Mouse (Mus musculus) limb, embryonic 14.5 days (tissue): ENCODE results near the gene Il4ra. TPM values are rescaled to one million over a fixed set of nuclear protein-coding genes. Genes with fewer than 3 reads are reported as not detected.

Experiments used
- ATAC-seq: fragments of 200-750 bp; cut with Nextera tagmentation; 2 replicates; pipeline ENCODE4 v1.8.0; 2017; ENCODE audit warnings: low read depth, moderate number of reproducible peaks, moderate TSS enrichment; ENCODE audit not compliant: low FRiP score
- DNase-seq: peaks from one replicate; pipeline ENCODE4 v3.0.0-alpha.2; 2015; ENCODE audit warnings: low spot score
- H3K27ac ChIP-seq: fragments of 300-500 bp; sonication (generic); replicated peaks from 2 replicates; pipeline ENCODE4 v1.5.1; 2014; ENCODE audit warnings: low read depth, mild to moderate bottlenecking, low read length, moderate library complexity, mixed read lengths
- H3K27me3 ChIP-seq: fragments of 300-500 bp; sonication (generic); 2 replicates; pipeline ENCODE4 v1.6.1; 2014; ENCODE audit warnings: low read length, mixed read lengths; ENCODE audit not compliant: control insufficient read depth, insufficient read depth
- H3K36me3 ChIP-seq: fragments of 300-500 bp; sonication (generic); 2 replicates; pipeline ENCODE4 v1.6.1; 2014; ENCODE audit warnings: mild to moderate bottlenecking, low read length, moderate library complexity, mixed read lengths; ENCODE audit not compliant: control insufficient read depth, insufficient read depth
- H3K4me1 ChIP-seq: fragments of 300-500 bp; sonication (generic); 2 replicates; pipeline ENCODE4 v1.6.1; 2014; ENCODE audit warnings: antibody characterized with exemption, low read length, mixed read lengths; ENCODE audit not compliant: control insufficient read depth, insufficient read depth
- H3K4me2 ChIP-seq: fragments of 300-500 bp; sonication (generic); replicated peaks from 2 replicates; pipeline ENCODE4 v1.6.1; 2014; ENCODE audit warnings: low read depth, mild to moderate bottlenecking, low read length, moderate library complexity; ENCODE audit not compliant: severe bottlenecking
- H3K4me3 ChIP-seq: fragments of 300-500 bp; sonication (generic); replicated peaks from 2 replicates; pipeline ENCODE4 v1.5.1; 2014; ENCODE audit warnings: low read length
- H3K9ac ChIP-seq: fragments of 300-500 bp; sonication (generic); 2 replicates; pipeline ENCODE4 v1.6.1; 2014; ENCODE audit warnings: mild to moderate bottlenecking, low read depth, low read length, moderate library complexity; ENCODE audit not compliant: severe bottlenecking
- H3K9me3 ChIP-seq: fragments of 300-500 bp; sonication (generic); 2 replicates; pipeline ENCODE4 v1.6.1; 2016; ENCODE audit warnings: low read length; ENCODE audit not compliant: control insufficient read depth
- POLR2A ChIP-seq: fragments of 200-500 bp; IDR thresholded peaks from 2 replicates; pipeline ENCODE4 v1.8.0; 2012; ENCODE audit warnings: inconsistent platforms, mild to moderate bottlenecking, moderate library complexity, borderline replicate concordance; ENCODE audit not compliant: insufficient read depth, insufficient read length; ENCODE audit errors: extremely low read depth
- WGBS: fragments of 180-500 bp; shearing (Covaris S2); extraction: QIAGEN DNeasy Blood & Tissue Kit; methylation state at CpG from one replicate; pipeline ENCODE4 v1.1.7; 2014; 5-methylcytosine and 5-hydroxymethylcytosine counted together
- polyA plus RNA-seq, 2 experiments: library from polyadenylated mRNA; depleted of rRNA in 1 of 2; stranded (reverse) in 1 of 2; unstranded in 1 of 2; fragments of >200 nt; fragmentation: Nextera tagmentation in 1 of 2; extraction: Ambion mirVana in 1 of 2; gene quantifications; 2 replicates each; pipeline versions ENCODE4 v1.2.1 to v1.2.3; 2012 to 2014

Il4ra gene
- polyA plus RNA-seq, 2 experiments: 7.3 to 8.6 TPM

- H3K4me2 ChIP-seq: no peak overlapping the region
- peaks cover 11% of the 10 kb centered on the region for H3K4me1 ChIP-seq
- no peak overlapping the region for H3K9ac ChIP-seq
- no peaks in the 10 kb centered on the region for H3K27me3 ChIP-seq
- no peak for TF ChIP-seq POLR2A
- no peaks in the 10 kb centered on the region for H3K9me3 ChIP-seq
- ATAC-seq: no peak
- no peak overlapping the region for H3K4me3 ChIP-seq
- no peak for DNase-seq
- H3K27ac ChIP-seq: no peak overlapping the region
- H3K36me3 ChIP-seq: no peaks in the 10 kb centered on the region
- WGBS: 66% methylated on average over 3 of the region's 3 CpGs
Measured at GRCm38 (mm10) chr7:125519715-125520114, 32.2 kb upstream of the Il4ra start.

- no peak for TF ChIP-seq POLR2A
- Histone ChIP-seq H3K4me1 (no peaks in the 10 kb centered on the region), H3K4me3 (no peak overlapping the region), H3K27me3 (no peaks in the 10 kb centered on the region), H3K9ac (no peak overlapping the region), H3K9me3 (no peaks in the 10 kb centered on the region), H3K4me2 (no peak overlapping the region), H3K36me3 (no peaks in the 10 kb centered on the region), H3K27ac (no peak overlapping the region)
- DNase-seq: no peak
- 72% methylated on average over 3 of the region's 3 CpGs for WGBS
- ATAC-seq: no peak
Measured at GRCm38 (mm10) chr7:125523051-125523450, 28.9 kb upstream of the Il4ra start.

- H3K4me1 ChIP-seq: no peaks in the 10 kb centered on the region
- TF ChIP-seq POLR2A: no peak
- DNase-seq (no peak), ATAC-seq (no peak)
- no peaks in the 10 kb centered on the region for H3K9me3 ChIP-seq
- no peak overlapping the region for H3K27ac ChIP-seq
- no peaks in the 10 kb centered on the region for H3K36me3 ChIP-seq
- WGBS: 83% methylated on average over 6 of the region's 6 CpGs
- H3K4me3 ChIP-seq: no peak overlapping the region
- H3K4me2 ChIP-seq: no peak overlapping the region
- H3K27me3 ChIP-seq: no peaks in the 10 kb centered on the region
- H3K9ac ChIP-seq: no peak overlapping the region
Measured at GRCm38 (mm10) chr7:125527186-125527585, 24.7 kb upstream of the Il4ra start.

DNA sequence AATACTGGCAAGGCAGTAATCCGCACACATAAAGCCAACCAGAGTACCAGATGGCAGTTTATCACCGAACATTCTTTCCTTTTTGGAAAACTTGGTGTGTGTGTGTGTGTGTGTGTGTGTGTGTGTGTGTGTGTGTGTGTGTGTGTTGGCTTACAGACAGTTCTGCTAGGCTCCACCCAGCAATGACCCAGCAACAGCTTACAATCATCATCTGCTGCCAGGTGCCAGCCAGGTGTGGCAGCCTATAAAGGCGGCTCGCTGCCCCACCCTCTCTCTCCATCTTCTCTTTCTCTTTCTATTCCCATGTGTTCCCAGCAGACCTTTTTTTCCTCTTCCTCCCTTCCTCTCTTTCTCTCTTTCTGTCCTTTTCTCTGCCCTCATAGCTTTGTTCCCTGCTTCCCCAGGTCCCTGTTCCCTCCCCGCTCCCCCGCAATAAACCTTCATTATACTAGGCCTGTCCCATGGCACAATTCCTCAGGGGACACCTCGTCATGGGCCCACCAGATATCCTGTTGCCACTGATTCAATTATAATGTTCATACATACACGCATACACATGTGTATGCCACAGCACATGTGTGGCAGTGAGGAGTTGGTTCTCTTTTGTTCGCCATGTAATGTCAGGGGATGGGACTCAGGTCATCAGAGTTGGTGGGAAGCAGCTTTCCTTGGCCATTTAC lies 23.9 kb upstream of the Il4ra start:
- DNase-seq (no peak), ATAC-seq (no peak)
- Histone ChIP-seq H3K4me2 (no peak overlapping the region), H3K9ac (no peak overlapping the region), H3K27ac (no peak overlapping the region), H3K9me3 (no peaks in the 10 kb centered on the region), H3K36me3 (no peaks in the 10 kb centered on the region), H3K4me3 (no peak overlapping the region), H3K4me1 (no peaks in the 10 kb centered on the region), H3K27me3 (no peaks in the 10 kb centered on the region)
- WGBS: 71% methylated on average over 9 of the region's 9 CpGs
- no peak for TF ChIP-seq POLR2A

- DNase-seq (no peak), ATAC-seq (no peak)
- Histone ChIP-seq H3K4me2 (no peak overlapping the region), H3K4me3 (no peak overlapping the region), H3K4me1 (no peaks in the 10 kb centered on the region), H3K9me3 (peaks cover under 1% of the 10 kb centered on the region; the same call in 1 of the 2 replicates), H3K36me3 (no peaks in the 10 kb centered on the region), H3K27ac (no peak overlapping the region), H3K9ac (no peak overlapping the region), H3K27me3 (no peaks in the 10 kb centered on the region)
- TF ChIP-seq POLR2A: no peak
- WGBS: 87% methylated on average over 3 of the region's 3 CpGs
Measured at GRCm38 (mm10) chr7:125539351-125539750, 12.6 kb upstream of the Il4ra start.
